Mouse (Mus musculus): ENCODE measurements around the gene Sik1. TPM values are rescaled to one million over a fixed set of nuclear protein-coding genes. Genes with fewer than 3 reads are reported as not detected.

Sik1 gene
- polyA plus RNA-seq, 1 experiment from 2014 or later, result 5.3 TPM

DNA sequence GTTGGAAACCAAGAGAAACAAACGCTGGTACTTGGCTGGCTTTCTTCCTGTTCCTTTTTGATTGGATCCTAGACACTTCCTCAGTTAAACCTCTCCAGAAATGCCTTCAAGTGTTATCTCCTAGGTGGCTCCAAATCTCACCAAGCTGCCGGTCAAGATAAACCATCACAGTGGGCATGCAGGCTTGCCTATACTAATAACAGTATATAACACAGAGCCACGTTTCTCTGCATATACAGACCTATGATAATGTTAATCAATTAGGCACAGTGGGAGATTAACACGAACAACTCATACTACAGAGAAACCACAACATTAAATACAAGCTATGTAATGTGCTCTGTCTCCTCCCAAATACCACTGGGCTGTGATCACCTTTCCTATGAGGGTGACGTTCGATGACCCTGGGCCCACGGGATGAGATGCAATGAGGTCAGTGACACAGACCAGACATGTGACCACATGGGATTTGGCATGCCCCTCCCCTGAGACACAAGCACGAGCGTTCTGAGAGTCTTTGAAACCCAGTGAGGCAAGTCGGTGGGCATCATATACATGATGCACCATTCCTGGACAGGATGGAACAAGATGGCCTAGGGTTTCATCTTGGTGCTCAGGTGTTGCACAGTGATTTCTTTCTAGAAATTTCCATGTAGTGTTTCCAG is 7.7 kb upstream of the Sik1 start:
- Histone ChIP-seq H3K4me3 (replicated peaks) (no peak overlapping the region), H3K27ac (replicated peaks) (no peak overlapping the region), H3K4me1 (replicated peaks) (peaks cover 7% of the 10 kb centered on the region), H3K36me3 (replicated peaks) (no peaks in the 10 kb centered on the region), H3K4me2 (no peak overlapping the region), H3K9ac (no peak overlapping the region), H3K27me3 (no peaks in the 10 kb centered on the region), H3K9me3 (replicated peaks) (no peaks in the 10 kb centered on the region)
- ATAC-seq (ENCODE audit: insufficient read depth), result 0 out of 2 replicates have a peak, but pooled peaks have one; percentile 30
- WGBS (ENCODE audit: insufficient replicate concordance), result 41% methylated on average over 10 of the region's 10 CpGs

- WGBS (ENCODE audit: insufficient replicate concordance), result 66% methylated on average over 6 of the region's 6 CpGs
- H3K4me2 ChIP-seq, result no peak overlapping the region
- peaks cover 9% of the 10 kb centered on the region for H3K4me1 ChIP-seq (replicated peaks)
- H3K27ac ChIP-seq (replicated peaks), result no peak overlapping the region
- H3K4me3 ChIP-seq (replicated peaks), result no peak overlapping the region
- no peaks in the 10 kb centered on the region for H3K36me3 ChIP-seq (replicated peaks)
- no peaks in the 10 kb centered on the region for H3K27me3 ChIP-seq
- no peak for ATAC-seq (ENCODE audit: insufficient read depth)
- no peak overlapping the region for H3K9ac ChIP-seq
- H3K9me3 ChIP-seq (replicated peaks), result no peaks in the 10 kb centered on the region
Measured at GRCm38 (mm10) chr17:31862136-31862535, 6.5 kb upstream of the Sik1 start.

DNA sequence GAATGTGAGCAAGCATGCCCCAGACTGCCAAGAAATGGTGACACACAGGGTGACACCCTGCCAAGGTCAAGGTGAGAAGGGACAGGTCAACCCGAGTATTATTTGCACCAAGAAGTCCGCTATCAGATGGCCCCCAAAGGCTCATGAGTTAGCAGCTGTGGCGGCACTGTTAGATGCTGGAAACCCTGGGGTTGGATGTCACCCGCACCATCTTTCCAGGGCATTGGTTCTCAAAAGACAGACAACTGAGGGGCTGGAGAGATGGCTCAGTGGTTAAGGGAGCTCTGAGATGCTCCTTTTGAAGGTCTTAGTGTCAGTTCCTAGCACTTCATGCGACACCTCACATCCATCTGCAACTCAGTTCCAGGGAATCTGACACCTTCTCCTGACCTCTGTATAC is 6.1 kb upstream of the Sik1 start:
- no peak overlapping the region for H3K9ac ChIP-seq
- no peaks in the 10 kb centered on the region for H3K36me3 ChIP-seq (replicated peaks)
- H3K4me3 ChIP-seq (replicated peaks), result no peak overlapping the region
- no peak overlapping the region for H3K4me2 ChIP-seq
- no peaks in the 10 kb centered on the region for H3K9me3 ChIP-seq (replicated peaks)
- H3K27ac ChIP-seq (replicated peaks), result no peak overlapping the region
- H3K4me1 ChIP-seq (replicated peaks), result peaks cover 14% of the 10 kb centered on the region
- no peaks in the 10 kb centered on the region for H3K27me3 ChIP-seq
- WGBS (ENCODE audit: insufficient replicate concordance), result 62% methylated on average over 5 of the region's 5 CpGs
- ATAC-seq (ENCODE audit: insufficient read depth), result no peak

GRCm38 (mm10) chr17:31860856-31861255 is 5.3 kb upstream of the Sik1 start:
- Histone ChIP-seq H3K4me3 (replicated peaks) (no peak overlapping the region), H3K36me3 (replicated peaks) (no peaks in the 10 kb centered on the region), H3K9ac (no peak overlapping the region), H3K9me3 (replicated peaks) (no peaks in the 10 kb centered on the region), H3K4me1 (replicated peaks) (peaks cover 22% of the 10 kb centered on the region), H3K4me2 (no peak overlapping the region), H3K27me3 (no peaks in the 10 kb centered on the region), H3K27ac (replicated peaks) (no peak overlapping the region)
- ATAC-seq (ENCODE audit: insufficient read depth), result no peak
- 81% methylated on average over 8 of the region's 8 CpGs for WGBS (ENCODE audit: insufficient replicate concordance)

DNA sequence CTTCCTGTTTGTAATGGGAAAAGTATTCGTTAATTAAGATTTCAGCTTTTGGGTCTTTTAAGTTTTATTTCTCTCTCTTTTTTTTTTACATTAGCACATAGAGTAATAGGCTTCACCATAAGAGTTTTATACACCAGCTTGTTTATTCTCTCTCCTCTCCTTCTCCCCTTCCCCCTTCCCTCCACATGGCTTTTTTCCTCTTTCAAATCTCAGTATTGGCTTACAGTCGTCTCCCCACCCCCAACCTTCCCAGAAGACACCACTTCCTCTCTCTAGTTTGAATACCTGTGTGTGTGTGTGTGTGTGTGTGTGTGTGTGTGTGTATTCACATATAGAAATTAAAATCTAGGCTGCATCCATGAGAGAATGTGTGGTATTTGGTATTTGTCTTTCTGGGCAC is 3.8 kb upstream of the Sik1 start:
- no peaks in the 10 kb centered on the region for H3K36me3 ChIP-seq (replicated peaks)
- H3K27me3 ChIP-seq, result peaks cover 11% of the 10 kb centered on the region
- no peak overlapping the region for H3K27ac ChIP-seq (replicated peaks)
- H3K4me1 ChIP-seq (replicated peaks), result peaks cover 34% of the 10 kb centered on the region
- H3K9me3 ChIP-seq (replicated peaks), result no peaks in the 10 kb centered on the region
- H3K4me3 ChIP-seq (replicated peaks), result no peak overlapping the region
- no peak overlapping the region for H3K9ac ChIP-seq
- no peak overlapping the region for H3K4me2 ChIP-seq
- WGBS (ENCODE audit: insufficient replicate concordance), result 33% methylated on average over 2 of the region's 2 CpGs
- no peak for ATAC-seq (ENCODE audit: insufficient read depth)

DNA sequence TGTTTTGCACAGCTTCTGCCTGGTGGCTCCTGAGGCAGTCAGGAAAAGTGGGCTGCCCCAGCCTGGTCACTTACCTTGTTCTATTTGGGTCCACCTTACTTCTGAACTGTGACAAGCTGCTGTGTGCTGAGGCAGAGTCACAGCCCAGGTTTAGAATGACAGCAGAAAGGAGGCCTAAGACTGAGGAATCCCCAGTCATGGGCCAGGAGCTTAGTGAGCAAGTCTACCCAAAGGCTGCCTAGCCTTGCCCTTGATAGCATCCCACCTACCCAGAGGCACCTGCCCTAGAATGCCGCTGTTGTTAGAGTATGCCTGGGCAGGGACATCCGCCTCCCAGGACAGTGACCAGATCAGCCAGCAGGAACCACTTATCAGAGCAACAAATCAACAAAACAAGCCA is 3.2 kb upstream of the Sik1 start:
- Histone ChIP-seq H3K4me2 (no peak overlapping the region), H3K4me1 (replicated peaks) (peaks cover 37% of the 10 kb centered on the region), H3K27ac (replicated peaks) (no peak overlapping the region), H3K9me3 (replicated peaks) (no peaks in the 10 kb centered on the region), H3K4me3 (replicated peaks) (no peak overlapping the region), H3K27me3 (peaks cover 15% of the 10 kb centered on the region), H3K9ac (no peak overlapping the region), H3K36me3 (replicated peaks) (no peaks in the 10 kb centered on the region)
- ATAC-seq (ENCODE audit: insufficient read depth), result no peak
- 69% methylated on average over 2 of the region's 2 CpGs for WGBS (ENCODE audit: insufficient replicate concordance)

GRCm38 (mm10) chr17:31857903-31858426 is 2.4 kb upstream of the Sik1 start:
- 70% methylated on average over 3 of the region's 3 CpGs for whole genome bisulfite sequencing (ENCODE audit: insufficient replicate concordance)
- Histone ChIP-seq H3K9ac (no peak overlapping the region), H3K4me3 (replicated peaks) (no peak overlapping the region), H3K27ac (replicated peaks) (no peak overlapping the region), H3K9me3 (replicated peaks) (no peaks in the 10 kb centered on the region), H3K4me1 (replicated peaks) (peaks cover 43% of the 10 kb centered on the region), H3K36me3 (replicated peaks) (no peaks in the 10 kb centered on the region), H3K27me3 (peaks cover 18% of the 10 kb centered on the region), H3K4me2 (no peak overlapping the region)
- no peak for ATAC-seq (ENCODE audit: insufficient read depth)

DNA sequence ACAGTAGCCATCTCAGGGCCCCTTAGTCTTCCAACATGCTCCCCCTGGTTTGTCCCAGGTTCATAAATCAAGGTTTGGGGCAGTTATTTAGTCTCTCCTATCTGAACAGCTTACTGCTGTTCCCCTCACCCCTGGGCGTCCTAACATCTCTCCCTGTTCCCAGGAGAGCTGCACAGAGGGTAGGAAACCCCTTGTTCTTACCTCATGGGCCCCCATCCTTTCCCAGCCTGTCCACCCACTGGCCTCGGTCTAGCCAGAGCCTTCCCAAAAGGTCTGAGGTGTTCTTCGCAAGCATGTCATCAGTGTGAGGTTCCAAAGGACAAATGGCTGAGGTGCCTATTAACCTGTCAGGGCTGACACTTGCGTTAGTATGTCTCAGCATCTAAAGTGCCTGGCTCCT is 1.6 kb upstream of the Sik1 start:
- no peak overlapping the region for H3K4me3 ChIP-seq (replicated peaks)
- WGBS (ENCODE audit: insufficient replicate concordance), result 76% methylated on average over 4 of the region's 4 CpGs
- no peak overlapping the region for H3K4me2 ChIP-seq
- H3K27ac ChIP-seq (replicated peaks), result 0 out of 2 replicates have a peak overlapping the region, but pooled peaks have one; percentile 69
- no peak for ATAC-seq (ENCODE audit: insufficient read depth)
- no peak overlapping the region for H3K9ac ChIP-seq
- no peaks in the 10 kb centered on the region for H3K36me3 ChIP-seq (replicated peaks)
- H3K27me3 ChIP-seq, result peaks cover 18% of the 10 kb centered on the region
- no peaks in the 10 kb centered on the region for H3K9me3 ChIP-seq (replicated peaks)
- peaks cover 47% of the 10 kb centered on the region for H3K4me1 ChIP-seq (replicated peaks)

DNA sequence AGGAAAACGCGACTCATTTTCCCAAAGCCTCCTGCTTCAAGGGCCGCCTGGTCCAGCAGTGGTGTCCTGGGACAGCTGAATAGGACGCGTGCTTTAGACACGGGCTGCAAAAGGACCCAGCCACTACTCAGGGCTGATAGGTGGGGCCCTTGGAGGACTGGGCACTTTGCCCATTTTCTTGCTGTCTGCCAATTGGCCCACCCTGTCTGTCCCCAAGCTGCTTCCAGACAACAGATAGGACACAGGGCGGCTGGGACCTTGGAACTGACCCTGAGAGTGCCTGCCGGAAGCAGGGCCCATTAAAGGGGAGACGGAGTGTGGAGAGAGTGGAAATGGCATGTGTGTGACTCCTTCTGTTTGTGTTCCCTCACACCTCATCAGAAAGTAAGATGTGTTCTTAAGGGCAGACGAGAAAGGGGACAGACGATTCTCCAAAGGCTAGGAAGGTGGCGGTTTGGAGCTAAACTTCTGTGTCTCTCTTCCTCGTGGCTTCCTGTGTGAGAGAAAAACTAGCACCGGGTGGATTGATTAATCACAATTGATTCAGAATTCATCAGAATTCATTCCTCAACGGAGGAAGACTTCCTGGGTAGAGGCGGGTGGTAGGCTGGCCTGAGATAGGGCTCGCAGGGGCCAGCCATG is 1.0 kb upstream of the Sik1 start:
- Histone ChIP-seq H3K27ac (replicated peaks) (peak overlapping the region; percentile 69), H3K27me3 (peaks cover 18% of the 10 kb centered on the region), H3K36me3 (replicated peaks) (no peaks in the 10 kb centered on the region), H3K9me3 (replicated peaks) (no peaks in the 10 kb centered on the region), H3K4me1 (replicated peaks) (peaks cover 45% of the 10 kb centered on the region), H3K4me2 (peak overlapping the region; percentile 96), H3K9ac (peak overlapping the region; percentile 42; the same call in 1 of the 2 replicates), H3K4me3 (replicated peaks) (peak overlapping the region; percentile 72)
- 41% methylated on average over 17 of the region's 17 CpGs for WGBS (ENCODE audit: insufficient replicate concordance)
- ATAC-seq (ENCODE audit: insufficient read depth), result peak; percentile 53

- peak overlapping the region; percentile 75 for H3K9ac ChIP-seq
- peaks cover 17% of the 10 kb centered on the region for H3K36me3 ChIP-seq (replicated peaks)
- peak overlapping the region; percentile 96 for H3K4me2 ChIP-seq
- H3K27ac ChIP-seq (replicated peaks), result peak overlapping the region; percentile 67
- H3K4me3 ChIP-seq (replicated peaks), result peak overlapping the region; percentile 72
- ATAC-seq (ENCODE audit: insufficient read depth), result peak; percentile 16
- peaks cover 48% of the 10 kb centered on the region for H3K4me1 ChIP-seq (replicated peaks)
- H3K9me3 ChIP-seq (replicated peaks), result no peaks in the 10 kb centered on the region
- H3K27me3 ChIP-seq, result peaks cover 18% of the 10 kb centered on the region
- WGBS (ENCODE audit: insufficient replicate concordance), result under 1% methylated on average over 73 of the region's 73 CpGs
Measured at GRCm38 (mm10) chr17:31854770-31855596, 621 bp downstream of the Sik1 start.
